Mouse (Mus musculus): Measurements from ENCODE around the gene Wdr25. TPM values are rescaled to one million over a fixed set of nuclear protein-coding genes. Genes with fewer than 3 reads are reported as not detected.
"Not testable (repeated sequence)": the region's sequence is repeated elsewhere in the genome, so short reads cannot be mapped to it uniquely, and the experiment has no call there.

Wdr25 gene
- 10 to 100 TPM; 11.6 to 12.0 TPM for total RNA-seq (2021)

GRCm38 (mm10) chr12:108892989-108893714 lies at the start of gene Wdr25:
Wdr25 (plus strand) TSS chr12:108893631.
- no peak for DNase-seq (ENCODE audit: extremely low spot score in 1 of 2, low spot score in 1 of 2)

DNA sequence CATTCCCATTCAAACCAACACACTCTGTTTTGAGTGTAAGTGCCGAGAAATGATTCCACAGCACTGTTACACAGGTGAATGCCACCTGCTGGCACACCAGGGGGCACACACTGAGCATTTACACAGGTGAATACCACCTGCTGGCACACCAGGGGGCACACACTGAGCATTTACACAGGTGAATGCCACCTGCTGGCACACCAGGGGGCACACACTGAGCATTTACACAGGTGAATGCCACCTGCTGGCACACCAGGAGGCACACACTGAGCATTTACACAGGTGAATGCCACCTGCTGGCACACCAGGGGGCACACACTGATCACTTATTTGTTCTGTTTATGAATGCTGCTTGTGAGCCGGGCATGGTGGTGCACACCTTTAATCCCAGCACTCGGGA lies 45.4 kb upstream of the Wdr25 start:
- not testable (repeated sequence) for DNase-seq (ENCODE audit: extremely low spot score in 1 of 2, low spot score in 1 of 2)

DNA sequence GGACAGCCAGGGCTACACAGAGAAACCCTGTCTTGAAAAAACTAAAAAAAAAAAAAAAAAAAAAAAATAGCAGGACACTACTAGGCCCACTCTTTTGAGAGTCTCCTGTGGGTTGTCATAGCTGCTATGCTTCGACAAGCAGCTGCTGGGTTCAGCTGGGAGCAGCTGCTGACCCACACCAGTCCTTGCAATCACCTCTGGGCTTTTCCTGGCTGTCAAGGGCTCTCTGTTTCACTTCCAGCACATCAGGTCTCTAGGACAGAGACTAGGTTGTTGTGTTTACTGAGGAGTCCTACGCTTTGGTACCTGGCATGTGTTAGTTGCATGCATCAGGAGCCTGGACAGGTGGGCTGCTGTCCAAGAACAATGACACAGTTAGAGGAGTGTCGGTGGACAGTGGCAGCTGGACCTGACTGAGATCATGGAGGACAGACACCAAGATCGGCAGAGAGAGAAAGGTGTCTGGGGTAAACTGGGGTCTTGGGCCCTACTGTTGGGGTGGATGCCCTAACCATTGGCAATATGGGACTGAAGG lies 43.9 kb upstream of the Wdr25 start:
- no peak for DNase-seq (ENCODE audit: extremely low spot score in 1 of 2, low spot score in 1 of 2)

- no peak for DNase-seq (ENCODE audit: extremely low spot score in 1 of 2, low spot score in 1 of 2)
Observed at GRCm38 (mm10) chr12:108850129-108850528, 43.3 kb upstream of the Wdr25 start.

- no peak for DNase-seq (ENCODE audit: extremely low spot score in 1 of 2, low spot score in 1 of 2)
Observed at GRCm38 (mm10) chr12:108850886-108851285, 42.5 kb upstream of the Wdr25 start.

- DNase-seq (ENCODE audit: extremely low spot score in 1 of 2, low spot score in 1 of 2) = no peak
Observed at GRCm38 (mm10) chr12:108852822-108853221, 40.6 kb upstream of the Wdr25 start.

GRCm38 (mm10) chr12:108855081-108855480 lies 38.4 kb upstream of the Wdr25 start:
- no peak for DNase-seq (ENCODE audit: extremely low spot score in 1 of 2, low spot score in 1 of 2)

GRCm38 (mm10) chr12:108856186-108856585 lies 37.2 kb upstream of the Wdr25 start:
- DNase-seq (ENCODE audit: extremely low spot score in 1 of 2, low spot score in 1 of 2) = no peak

DNA sequence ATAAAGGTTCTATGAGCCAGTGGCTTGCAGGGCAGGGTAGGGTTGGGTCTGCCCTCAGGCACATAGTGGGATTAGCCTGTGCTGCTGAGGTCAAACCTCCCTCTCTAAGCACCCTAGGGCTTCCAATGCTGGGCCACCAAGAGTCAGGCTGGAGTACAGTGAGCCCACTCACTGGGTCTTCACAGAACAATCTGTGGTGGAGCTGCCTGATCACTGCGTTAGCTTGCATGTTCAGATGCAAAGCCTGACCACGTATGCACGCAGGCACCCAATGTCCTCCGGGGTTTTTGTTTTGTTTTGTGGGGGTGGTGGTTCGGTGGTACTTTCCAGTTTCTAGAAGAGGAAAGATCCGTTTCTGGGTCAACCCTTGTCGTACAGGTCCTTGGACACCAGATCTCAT lies 36.3 kb upstream of the Wdr25 start:
- no peak for DNase-seq (ENCODE audit: extremely low spot score in 1 of 2, low spot score in 1 of 2)

DNA sequence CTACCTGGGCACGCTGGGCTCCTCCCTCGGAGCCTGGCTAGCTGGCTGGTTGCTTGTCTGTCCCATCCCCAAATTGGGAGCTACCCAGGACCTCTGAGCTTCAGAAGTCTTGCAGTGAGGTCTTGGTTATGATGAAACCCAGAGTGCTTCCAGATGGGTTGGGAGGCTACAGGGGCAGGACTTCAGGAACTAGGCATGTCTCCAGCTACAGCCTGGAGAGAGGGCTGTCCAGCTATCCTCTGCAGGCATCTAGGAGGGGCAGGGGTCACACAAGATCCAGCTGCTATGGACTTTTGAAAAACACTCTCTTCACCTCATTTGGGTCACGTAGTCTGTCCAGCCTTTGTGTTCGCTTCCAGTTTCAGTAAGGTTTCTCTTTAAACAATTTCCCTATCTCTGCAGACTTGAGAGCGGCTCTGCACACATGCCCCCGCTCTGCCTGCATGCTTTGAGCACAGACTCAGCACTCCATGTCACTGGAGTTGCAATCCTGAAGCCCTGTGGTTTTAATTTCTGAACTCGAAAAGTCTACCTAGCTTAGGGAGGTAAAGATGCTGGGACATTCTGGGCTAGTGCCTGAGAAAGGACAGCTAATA lies 35.7 kb upstream of the Wdr25 start:
- DNase-seq (ENCODE audit: extremely low spot score in 1 of 2, low spot score in 1 of 2) = no peak

GRCm38 (mm10) chr12:108858486-108858885 lies 34.9 kb upstream of the Wdr25 start:
- no peak for DNase-seq (ENCODE audit: extremely low spot score in 1 of 2, low spot score in 1 of 2)

DNA sequence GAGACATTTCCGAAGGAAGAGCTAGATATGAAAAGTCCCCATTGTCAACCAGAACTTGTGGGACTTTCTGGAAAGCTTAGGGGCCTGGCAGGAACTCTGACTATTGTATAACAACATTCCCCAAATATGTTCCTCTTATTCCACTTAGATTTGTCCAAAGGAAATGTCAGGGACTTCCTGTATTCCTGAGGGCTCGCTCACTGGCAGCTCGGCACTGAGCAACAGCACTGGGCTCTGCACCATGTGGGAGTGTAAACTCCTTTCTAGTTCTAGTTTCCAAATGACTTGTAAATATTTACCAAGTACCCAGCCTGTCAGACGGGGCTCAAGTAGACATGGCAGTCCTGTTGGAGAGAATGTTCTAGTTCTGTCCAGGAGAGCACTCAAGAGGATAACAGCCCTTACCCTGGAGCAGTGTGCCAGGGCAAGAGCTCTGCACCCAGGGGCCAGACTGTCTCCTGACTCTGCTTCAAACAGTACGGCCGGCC lies 28.4 kb upstream of the Wdr25 start:
- no peak for DNase-seq (ENCODE audit: extremely low spot score in 1 of 2, low spot score in 1 of 2)

GRCm38 (mm10) chr12:108869575-108869974 lies 23.9 kb upstream of the Wdr25 start:
- DNase-seq (ENCODE audit: extremely low spot score in 1 of 2, low spot score in 1 of 2) = no peak

GRCm38 (mm10) chr12:108873122-108873521 lies 20.3 kb upstream of the Wdr25 start:
- DNase-seq (ENCODE audit: extremely low spot score in 1 of 2, low spot score in 1 of 2) = no peak

DNA sequence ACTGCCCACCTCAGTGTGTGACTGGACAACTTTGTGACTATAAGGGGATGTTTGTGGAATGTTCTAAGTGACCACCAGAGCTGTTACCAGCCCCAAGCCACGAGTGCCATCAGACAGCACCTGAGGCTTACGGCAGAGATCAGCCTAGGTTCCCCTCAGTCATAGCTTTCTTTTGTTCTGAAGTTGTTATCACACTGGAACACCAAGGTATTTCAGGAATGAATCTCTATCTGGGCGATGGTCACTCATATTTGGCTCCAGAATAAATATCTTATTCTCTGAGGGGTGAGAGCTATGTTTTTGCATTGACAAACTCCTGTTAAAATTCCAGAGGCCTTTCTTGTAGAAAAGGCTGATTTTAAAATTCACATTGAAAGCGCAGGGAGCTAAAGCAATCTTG lies 14.3 kb upstream of the Wdr25 start:
- DNase-seq (ENCODE audit: extremely low spot score in 1 of 2, low spot score in 1 of 2) = no peak

GRCm38 (mm10) chr12:108880606-108881005 lies 12.8 kb upstream of the Wdr25 start:
- DNase-seq (ENCODE audit: extremely low spot score in 1 of 2, low spot score in 1 of 2) = no peak

- DNase-seq (ENCODE audit: extremely low spot score in 1 of 2, low spot score in 1 of 2) = no peak
Observed at GRCm38 (mm10) chr12:108881192-108881591, 12.2 kb upstream of the Wdr25 start.

GRCm38 (mm10) chr12:108882776-108883175 lies 10.7 kb upstream of the Wdr25 start:
- DNase-seq (ENCODE audit: extremely low spot score in 1 of 2, low spot score in 1 of 2) = no peak

- no peak for DNase-seq (ENCODE audit: extremely low spot score in 1 of 2, low spot score in 1 of 2)
Observed at GRCm38 (mm10) chr12:108885906-108886305, 7.5 kb upstream of the Wdr25 start.

DNA sequence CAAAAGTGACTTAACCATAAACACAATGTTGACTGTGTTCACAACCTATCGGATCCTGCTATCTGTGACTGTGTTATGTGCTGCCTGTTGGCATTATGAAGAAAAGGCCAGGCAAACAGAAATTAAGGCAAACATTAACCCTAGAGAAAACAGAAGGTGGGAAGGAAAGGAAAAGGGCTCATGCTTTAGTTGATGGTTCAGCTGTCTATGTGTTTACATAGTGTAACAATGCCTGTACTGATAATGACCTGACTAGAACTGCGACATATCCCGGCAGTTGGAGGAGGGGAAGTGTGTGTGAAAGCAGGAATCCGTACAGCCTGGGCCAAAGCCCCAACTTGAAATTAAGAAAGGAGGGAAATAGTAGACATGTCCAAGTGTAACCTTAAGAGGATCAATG lies 6.4 kb upstream of the Wdr25 start:
- DNase-seq (ENCODE audit: extremely low spot score in 1 of 2, low spot score in 1 of 2) = no peak

DNA sequence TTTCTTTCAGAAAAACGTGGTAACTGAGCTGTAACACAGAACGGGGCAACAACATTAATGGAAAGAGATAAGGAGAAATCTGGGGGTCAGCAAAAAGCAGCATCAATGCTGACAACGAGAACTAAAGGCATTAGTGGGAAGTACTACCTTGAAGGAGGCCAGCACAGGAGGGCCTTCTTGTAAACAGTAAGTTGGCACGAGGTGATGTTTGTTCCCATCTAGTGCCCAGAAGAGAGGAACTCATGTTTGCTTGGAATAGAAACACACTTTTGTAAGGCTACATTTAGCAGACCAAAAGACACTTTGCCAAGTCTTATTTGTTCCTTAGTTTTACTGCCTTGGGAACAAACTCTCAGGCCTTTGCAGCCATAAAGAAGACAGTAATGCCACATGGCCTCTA lies 4.8 kb upstream of the Wdr25 start:
- no peak for DNase-seq (ENCODE audit: extremely low spot score in 1 of 2, low spot score in 1 of 2)

Measured in layer of hippocampus, postnatal 25 days (tissue).